Mouse (Mus musculus): Measurements from ENCODE around the gene Zfhx3. TPM values are rescaled to one million over a fixed set of nuclear protein-coding genes. Genes with fewer than 3 reads are reported as not detected.

Gene Zfhx3
- total and polyA plus RNA-seq, 3 experiments: 0.23 to 2.5 TPM; not detected in 1

GRCm38 (mm10) chr8:108370731-108371130 is 428.3 kb downstream of the Zfhx3 start:
- TF ChIP-seq TCF12 (IDR thresholded peaks at IDR 0.05; ENCODE audit: low read depth, low read length) (no peak), EP300 (IDR thresholded peaks at IDR 0.05; ENCODE audit: low read depth in 1 of 2, low read length in 2 of 2) (no peak), MYB (IDR thresholded peaks at IDR 0.05; ENCODE audit: low read depth, low read length) (no peak), USF1 (IDR thresholded peaks at IDR 0.05; ENCODE audit: low read depth, low read length) (no peak), JUND (IDR thresholded peaks at IDR 0.05; ENCODE audit: low read depth, low read length) (no peak), ZC3H11A (IDR thresholded peaks at IDR 0.05; ENCODE audit: low read depth, low read length) (no peak), HCFC1 (IDR thresholded peaks at IDR 0.05; ENCODE audit: low read depth, low read length) (no peak), ZNF384 (IDR thresholded peaks at IDR 0.05; ENCODE audit: low read depth, low read length) (no peak), NRF1 (IDR thresholded peaks at IDR 0.05; ENCODE audit: insufficient read depth, low read depth, low read length, poor library complexity, severe bottlenecking) (no peak), MAX (IDR thresholded peaks at IDR 0.05; ENCODE audit: low read length) (no peak), BHLHE40 (IDR thresholded peaks at IDR 0.05; ENCODE audit: borderline replicate concordance, low read depth, low read length) (no peak), RCOR1 (IDR thresholded peaks at IDR 0.05; ENCODE audit: low read depth, low read length) (no peak), E2F4 (IDR thresholded peaks at IDR 0.05; ENCODE audit: borderline replicate concordance, low read depth, low read length) (no peak), CHD2 (IDR thresholded peaks at IDR 0.05; ENCODE audit: low read length) (no peak), SMC3 (IDR thresholded peaks at IDR 0.05; ENCODE audit: low read depth, low read length) (no peak), NELFE (IDR thresholded peaks at IDR 0.05; ENCODE audit: low read depth, low read length) (no peak), ETS1 (IDR thresholded peaks at IDR 0.05; ENCODE audit: low read depth, low read length) (no peak), GABPA (IDR thresholded peaks at IDR 0.05; ENCODE audit: low read depth, low read length) (no peak), TBP (IDR thresholded peaks at IDR 0.05; ENCODE audit: low read depth, low read length) (no peak), MYC (IDR thresholded peaks at IDR 0.05; ENCODE audit: low read depth, low read length) (no peak)
- Histone ChIP-seq H3K27me3 (ENCODE audit: control insufficient read depth in 1 of 2, insufficient read depth in 2 of 2, low read length in 2 of 2) (no peaks in the 10 kb centered on the region), H3K36me3 (ENCODE audit: control insufficient read depth in 1 of 2, insufficient read depth in 2 of 2, low read length in 2 of 2) (no peaks in the 10 kb centered on the region), H3K9ac (ENCODE audit: control insufficient read depth, low read depth, low read length, poor library complexity, severe bottlenecking) (no peak overlapping the region), H3K27ac (ENCODE audit: control insufficient read depth, low read depth, low read length) (no peak overlapping the region), H3K9me3 (replicated peaks; ENCODE audit: insufficient read depth, low read length) (no peaks in the 10 kb centered on the region), H3K79me2 (ENCODE audit: control insufficient read depth, insufficient read depth, low read length, poor library complexity) (no peaks in the 10 kb centered on the region), H3K4me3 (ENCODE audit: control insufficient read depth in 1 of 2, insufficient read depth in 1 of 2, low read depth in 2 of 2, low read length in 2 of 2) (no peak overlapping the region), H3K4me1 (ENCODE audit: control insufficient read depth in 1 of 2, insufficient read depth in 2 of 2, low read length in 2 of 2) (no peaks in the 10 kb centered on the region)
- no peak for DNase-seq (ENCODE audit: low read depth, low spot score)

- Histone ChIP-seq H3K27ac (ENCODE audit: control insufficient read depth, low read depth, low read length) (no peak overlapping the region), H3K9me3 (replicated peaks; ENCODE audit: insufficient read depth, low read length) (no peaks in the 10 kb centered on the region), H3K27me3 (ENCODE audit: control insufficient read depth in 1 of 2, insufficient read depth in 2 of 2, low read length in 2 of 2) (no peaks in the 10 kb centered on the region), H3K4me3 (ENCODE audit: control insufficient read depth in 1 of 2, insufficient read depth in 1 of 2, low read depth in 2 of 2, low read length in 2 of 2) (no peak overlapping the region), H3K9ac (ENCODE audit: control insufficient read depth, low read depth, low read length, poor library complexity, severe bottlenecking) (no peak overlapping the region), H3K36me3 (ENCODE audit: control insufficient read depth in 1 of 2, insufficient read depth in 2 of 2, low read length in 2 of 2) (no peaks in the 10 kb centered on the region), H3K4me1 (ENCODE audit: control insufficient read depth in 1 of 2, insufficient read depth in 2 of 2, low read length in 2 of 2) (no peaks in the 10 kb centered on the region), H3K79me2 (ENCODE audit: control insufficient read depth, insufficient read depth, low read length, poor library complexity) (no peaks in the 10 kb centered on the region)
- no peak for DNase-seq (ENCODE audit: low read depth, low spot score)
- TF ChIP-seq POLR2A (IDR thresholded peaks at IDR 0.05; ENCODE audit: control insufficient read depth in 1 of 2, insufficient read depth in 1 of 2, low read depth in 1 of 2, low read length in 2 of 2, poor library complexity in 1 of 2) (no peak), ETS1 (IDR thresholded peaks at IDR 0.05; ENCODE audit: low read depth, low read length) (no peak), TBP (IDR thresholded peaks at IDR 0.05; ENCODE audit: low read depth, low read length) (no peak), RCOR1 (IDR thresholded peaks at IDR 0.05; ENCODE audit: low read depth, low read length) (no peak), E2F4 (IDR thresholded peaks at IDR 0.05; ENCODE audit: borderline replicate concordance, low read depth, low read length) (no peak), MAX (IDR thresholded peaks at IDR 0.05; ENCODE audit: low read length) (no peak), POLR2AphosphoS2 (IDR thresholded peaks at IDR 0.05; ENCODE audit: low read length) (no peak), GATA1 (IDR thresholded peaks at IDR 0.05; ENCODE audit: low read depth, low read length) (no peak), GABPA (IDR thresholded peaks at IDR 0.05; ENCODE audit: low read depth, low read length) (no peak), CHD1 (IDR thresholded peaks at IDR 0.05; ENCODE audit: low read depth, low read length) (no peak), TCF12 (IDR thresholded peaks at IDR 0.05; ENCODE audit: low read depth, low read length) (no peak), UBTF (IDR thresholded peaks at IDR 0.05; ENCODE audit: borderline replicate concordance, insufficient read depth, low read depth, low read length) (no peak), MAFK (IDR thresholded peaks at IDR 0.05; ENCODE audit: borderline replicate concordance, low read depth, low read length) (no peak), MEF2A (IDR thresholded peaks at IDR 0.05; ENCODE audit: extremely low read depth, insufficient replicate concordance, low read depth, low read length, poor library complexity, severe bottlenecking) (no peak), NRF1 (IDR thresholded peaks at IDR 0.05; ENCODE audit: insufficient read depth, low read depth, low read length, poor library complexity, severe bottlenecking) (no peak), ELF1 (IDR thresholded peaks at IDR 0.05; ENCODE audit: low read depth, low read length) (no peak), EP300 (IDR thresholded peaks at IDR 0.05; ENCODE audit: low read depth in 1 of 2, low read length in 2 of 2) (no peak), USF1 (IDR thresholded peaks at IDR 0.05; ENCODE audit: low read depth, low read length) (no peak), CHD2 (IDR thresholded peaks at IDR 0.05; ENCODE audit: low read length) (no peak)
Observed at GRCm38 (mm10) chr8:108373046-108373445, 430.6 kb downstream of the Zfhx3 start.

All from MEL (cell line).